Mouse (Mus musculus): ENCODE data around the gene Klk1b8. TPM values are rescaled to one million over a fixed set of nuclear protein-coding genes. Genes with fewer than 3 reads are reported as not detected.
"Not testable (repeated sequence)": the region's sequence is repeated elsewhere in the genome, so short reads cannot be mapped to it uniquely, and the experiment has no call there.

The Klk1b8 gene
- not detected in 2 replicates for polyA plus RNA-seq (2012; rRNA removed)

- DNase-seq (ENCODE audit: low spot score): no peak
Measured at GRCm38 (mm10) chr7:43950364-43950763, at the start of gene Klk1b8. TSS of gene Klk1b8 (plus strand) at chr7:43950664.

DNA sequence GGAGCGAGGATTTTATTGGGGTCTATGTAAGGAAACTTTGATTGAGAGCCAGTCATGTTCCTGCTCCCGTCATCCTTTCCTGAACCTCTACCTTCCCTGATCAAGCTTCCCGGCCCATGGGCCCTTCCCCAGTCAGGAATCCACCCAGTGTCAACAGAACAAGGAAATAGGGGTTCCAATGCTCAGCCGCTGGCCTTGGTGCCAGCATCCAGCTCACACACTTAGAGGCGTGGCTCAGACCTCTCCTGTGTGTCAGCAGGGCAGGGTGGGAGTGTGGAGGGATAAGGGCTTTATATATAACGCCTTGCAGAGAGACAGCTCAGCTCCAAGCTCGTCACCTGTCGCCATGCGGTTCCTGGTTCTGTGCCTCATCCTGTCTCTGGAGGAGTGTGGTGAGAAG lies 35.6 kb upstream of the Klk1b8 start:
- DNase-seq (ENCODE audit: low spot score): no peak

- no peak for DNase-seq (ENCODE audit: low spot score)
Measured at GRCm38 (mm10) chr7:43918426-43918825, 32.0 kb upstream of the Klk1b8 start.

- no peak for DNase-seq (ENCODE audit: low spot score)
Measured at GRCm38 (mm10) chr7:43918871-43919270, 31.6 kb upstream of the Klk1b8 start.

GRCm38 (mm10) chr7:43919559-43920451 lies 30.7 kb upstream of the Klk1b8 start:
- DNase-seq (ENCODE audit: low spot score): peak; percentile 43

GRCm38 (mm10) chr7:43920582-43920981 lies 29.9 kb upstream of the Klk1b8 start:
- DNase-seq (ENCODE audit: low spot score): no peak

- DNase-seq (ENCODE audit: low spot score): no peak
Measured at GRCm38 (mm10) chr7:43921087-43921486, 29.4 kb upstream of the Klk1b8 start.

GRCm38 (mm10) chr7:43921941-43922340 lies 28.5 kb upstream of the Klk1b8 start:
- DNase-seq (ENCODE audit: low spot score): no peak

DNA sequence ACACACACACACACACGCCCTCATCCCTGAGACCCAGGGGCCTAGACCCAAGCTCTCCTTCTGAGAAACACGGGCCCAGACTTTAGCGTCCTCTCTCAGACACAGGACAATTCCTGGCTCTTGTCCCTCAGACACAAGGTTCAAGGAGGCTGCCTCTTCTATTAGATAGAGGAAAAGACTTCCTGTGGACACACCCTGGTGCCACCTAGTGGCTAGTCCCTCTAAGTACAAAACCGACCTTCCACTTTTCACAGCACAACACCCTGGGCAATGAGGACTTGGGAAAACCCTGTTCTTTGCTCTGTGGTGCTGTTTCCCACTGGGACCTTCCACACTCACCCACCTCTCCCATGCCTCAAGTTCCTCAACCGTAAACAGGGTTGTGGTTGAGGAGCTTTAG lies 24.5 kb upstream of the Klk1b8 start:
- DNase-seq (ENCODE audit: low spot score): no peak

DNA sequence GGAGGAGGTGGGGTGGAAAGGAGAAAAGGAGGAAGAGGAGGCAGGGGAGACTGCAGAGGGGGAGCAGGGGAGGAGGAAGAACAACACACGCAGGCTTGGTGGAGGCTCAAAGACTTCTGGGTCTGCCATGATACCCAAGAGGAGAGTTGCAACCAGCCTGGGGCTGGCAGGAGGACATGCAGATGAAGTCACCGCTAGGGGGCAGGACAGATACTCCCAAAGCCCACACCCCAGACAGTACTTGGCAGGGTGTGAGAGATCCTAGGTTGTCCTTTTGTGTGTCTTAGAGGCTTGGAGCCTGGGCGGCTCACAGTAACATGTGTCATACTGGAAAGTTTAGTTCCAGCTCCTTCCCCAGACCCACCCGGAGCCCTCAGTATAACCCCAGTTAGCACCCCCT lies 21.9 kb upstream of the Klk1b8 start:
- DNase-seq (ENCODE audit: low spot score): no peak

DNA sequence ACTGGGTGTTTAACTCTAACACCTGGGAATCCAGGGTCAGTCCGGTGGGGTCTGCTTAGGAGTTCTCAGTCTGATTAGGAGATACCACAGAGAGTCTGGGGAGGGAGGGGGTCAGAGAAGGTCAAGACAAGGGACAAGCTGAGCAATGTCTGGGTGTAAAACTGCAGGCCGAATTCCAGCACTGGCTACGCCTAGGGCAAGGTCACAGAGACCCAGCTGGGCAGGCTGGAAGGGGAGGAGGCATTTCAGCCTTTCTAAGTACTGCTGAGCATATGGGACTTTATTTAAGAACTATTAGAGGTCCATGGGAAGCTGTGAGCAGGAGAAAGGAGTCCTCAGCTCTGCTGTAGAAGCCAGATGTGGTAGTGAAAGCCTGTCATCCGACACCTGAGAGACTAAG lies 18.1 kb upstream of the Klk1b8 start:
- DNase-seq (ENCODE audit: low spot score): no peak

DNA sequence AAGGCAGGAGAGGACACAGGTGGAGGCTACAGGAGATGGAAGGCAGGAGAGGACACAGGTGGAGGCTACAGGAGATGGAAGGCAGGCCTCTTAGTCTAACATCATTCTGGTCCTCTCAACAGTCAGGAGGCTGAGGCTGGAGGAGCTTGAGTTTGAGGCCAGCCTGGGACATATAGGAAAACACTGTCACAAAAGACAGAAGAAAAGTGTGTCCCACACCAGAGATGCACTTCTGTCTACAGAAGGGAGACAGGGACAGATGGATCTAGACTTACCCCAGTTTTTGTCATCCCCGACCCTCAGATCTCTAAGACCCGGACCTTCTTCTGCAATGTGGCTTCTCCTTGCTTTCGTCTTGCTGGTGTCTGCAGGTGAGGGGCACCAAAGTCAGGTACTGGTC lies 17.0 kb upstream of the Klk1b8 start, which contains the start of gene Klk15:
Gene Klk15, plus strand, starts transcription at position 301 of the 400 bp plus-strand sequence.
- DNase-seq (ENCODE audit: low spot score): no peak

DNA sequence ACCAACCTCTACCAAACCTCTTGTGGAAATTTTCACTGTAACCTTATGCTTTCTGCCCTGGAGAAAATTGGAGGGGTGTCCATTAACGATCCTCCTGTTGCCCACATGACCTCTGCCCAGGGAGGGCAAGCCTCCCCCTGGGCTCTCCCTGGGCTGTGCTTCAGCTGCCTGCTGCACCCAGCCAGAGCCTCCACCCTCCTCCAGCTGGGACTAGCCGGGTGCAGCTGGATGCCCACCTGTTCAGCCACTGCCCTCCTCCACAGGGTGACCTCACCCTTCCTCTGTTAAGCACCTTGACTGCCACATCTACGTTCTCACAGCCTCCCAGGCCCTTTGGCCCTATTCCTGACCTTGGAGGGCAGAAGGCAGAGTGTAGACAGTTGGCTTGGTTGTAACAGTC lies 15.7 kb upstream of the Klk1b8 start:
- no peak for DNase-seq (ENCODE audit: low spot score)

DNA sequence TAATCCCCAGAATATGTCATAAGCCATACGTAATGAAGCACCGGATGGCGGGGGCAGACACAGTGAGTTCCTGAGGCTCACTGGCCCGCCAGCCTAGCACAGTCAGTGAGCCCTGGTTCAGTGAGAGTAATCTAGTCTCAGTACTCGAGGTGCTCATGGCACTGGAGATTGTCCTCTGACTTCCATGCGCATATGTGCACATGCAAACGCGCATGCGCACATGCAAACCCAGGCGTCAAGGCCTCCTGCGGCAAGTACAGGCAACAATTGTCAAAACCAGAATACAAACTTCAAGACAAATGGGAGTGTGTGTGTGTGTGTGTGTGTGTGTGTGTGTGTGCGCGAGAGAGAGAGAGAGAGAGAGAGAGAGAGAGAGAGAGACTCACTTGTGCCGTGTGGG lies 13.9 kb upstream of the Klk1b8 start:
- no peak for DNase-seq (ENCODE audit: low spot score)

DNA sequence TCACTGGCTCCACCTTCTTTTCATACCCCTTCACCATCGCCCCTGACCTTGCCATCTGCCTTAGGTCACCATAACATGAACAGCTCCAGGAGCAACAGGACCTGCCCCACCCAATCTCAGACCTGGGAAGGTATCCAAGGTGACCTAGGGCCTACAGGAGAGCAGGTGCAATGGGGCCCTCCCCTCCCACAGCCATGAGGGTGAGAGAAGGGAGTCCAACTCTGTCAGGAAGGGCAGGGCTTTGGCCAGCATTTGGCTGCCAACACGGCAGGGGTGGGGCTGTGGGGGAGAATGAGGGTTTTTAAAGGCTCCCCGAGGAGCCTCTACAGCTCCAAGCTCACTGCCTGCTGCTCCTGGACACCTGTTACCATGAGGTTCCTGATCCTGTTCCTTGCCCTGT lies 8.2 kb upstream of the Klk1b8 start:
- not testable (repeated sequence) for DNase-seq (ENCODE audit: low spot score)

DNA sequence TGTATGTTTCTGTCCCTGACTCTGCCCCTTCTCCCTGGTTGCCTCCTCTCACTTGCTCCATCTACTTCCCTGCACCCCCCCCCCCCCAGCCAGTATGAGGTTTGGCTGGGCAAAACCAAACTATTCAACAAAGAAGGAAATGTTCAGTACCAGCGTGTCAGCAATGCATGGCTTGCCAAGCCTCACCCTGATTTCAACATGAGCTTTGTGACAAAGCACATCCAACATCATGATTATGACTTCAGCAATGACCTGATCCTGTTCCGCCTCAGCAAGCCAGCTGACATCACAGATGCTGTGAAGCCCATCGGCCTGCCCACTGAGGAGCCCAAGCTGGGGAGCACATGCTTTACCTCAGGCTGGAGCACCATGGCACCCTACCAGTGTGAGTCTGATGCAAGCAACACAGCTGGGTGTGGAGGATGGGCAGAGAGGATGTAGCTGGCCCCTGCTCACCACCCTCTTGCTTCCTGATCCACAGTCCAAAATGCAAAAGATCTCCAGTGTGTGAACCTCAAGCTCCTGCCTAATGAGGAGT lies 5.7 kb upstream of the Klk1b8 start:
- no peak for DNase-seq (ENCODE audit: low spot score)

GRCm38 (mm10) chr7:43952703-43953102 lies 2.2 kb downstream of the Klk1b8 start:
- no peak for DNase-seq (ENCODE audit: low spot score)

DNA sequence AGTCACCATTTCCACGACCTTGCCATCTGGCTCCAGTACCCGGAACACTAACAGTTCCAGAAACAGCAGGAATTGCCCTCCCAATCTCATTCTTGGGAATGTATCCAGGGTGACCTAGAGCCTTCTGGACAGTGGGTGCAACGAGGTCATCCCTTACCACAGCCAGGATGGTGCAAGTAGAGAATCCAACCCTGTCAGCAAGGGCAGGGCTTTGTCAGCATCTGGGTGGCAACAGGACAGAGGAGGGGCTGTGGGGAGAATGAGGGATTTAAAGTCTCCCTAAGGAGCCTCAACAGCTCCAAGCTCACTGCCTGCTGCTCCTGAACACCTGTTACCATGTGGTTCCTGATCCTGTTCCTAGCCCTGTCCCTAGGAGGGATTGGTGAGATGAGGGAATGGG lies 16.0 kb downstream of the Klk1b8 start, which contains the start of gene Klk1b1:
Gene Klk1b1, plus strand, starts transcription at position 301 of the 400 bp plus-strand sequence.
- DNase-seq (ENCODE audit: low spot score): no peak

DNA sequence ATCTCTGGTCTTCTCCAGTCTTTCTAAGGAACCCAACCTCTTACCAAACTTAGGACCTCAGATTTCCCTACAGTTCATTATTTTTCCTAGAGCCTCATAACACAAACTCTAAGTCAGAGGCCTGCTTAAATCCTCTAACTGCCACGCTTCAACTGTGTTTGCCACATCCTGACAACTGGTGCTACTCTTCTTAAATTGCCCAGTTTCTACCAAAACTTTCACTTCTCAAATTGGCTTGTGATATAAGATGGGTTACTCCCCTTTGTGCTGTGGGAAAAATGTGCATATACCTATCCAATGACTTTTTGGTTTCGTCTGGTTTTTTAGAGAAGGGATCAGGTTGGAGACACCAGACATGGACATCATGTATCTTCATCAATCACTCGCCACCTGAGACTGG lies 16.6 kb downstream of the Klk1b8 start:
- DNase-seq (ENCODE audit: low spot score): no peak

DNA sequence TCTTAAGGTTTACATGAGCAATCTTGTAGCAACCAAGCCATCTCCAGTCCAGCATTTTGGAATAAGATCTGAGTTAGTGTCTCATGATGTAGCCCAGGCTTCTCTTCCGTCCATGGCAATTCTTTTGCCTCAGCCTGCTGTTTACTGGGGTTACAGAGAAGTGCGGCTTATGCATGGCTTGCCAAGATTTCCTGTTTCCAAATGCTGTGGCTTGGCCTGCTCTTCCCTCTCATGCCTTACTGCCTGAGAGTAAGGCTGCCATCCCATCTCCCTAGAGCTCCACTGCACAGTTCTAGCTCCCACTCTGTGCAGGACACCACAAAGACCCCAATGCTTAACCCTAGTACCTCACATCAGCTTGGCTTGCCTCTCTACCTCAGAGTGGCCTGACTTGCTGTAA lies 17.1 kb downstream of the Klk1b8 start:
- DNase-seq (ENCODE audit: low spot score): no peak

DNA sequence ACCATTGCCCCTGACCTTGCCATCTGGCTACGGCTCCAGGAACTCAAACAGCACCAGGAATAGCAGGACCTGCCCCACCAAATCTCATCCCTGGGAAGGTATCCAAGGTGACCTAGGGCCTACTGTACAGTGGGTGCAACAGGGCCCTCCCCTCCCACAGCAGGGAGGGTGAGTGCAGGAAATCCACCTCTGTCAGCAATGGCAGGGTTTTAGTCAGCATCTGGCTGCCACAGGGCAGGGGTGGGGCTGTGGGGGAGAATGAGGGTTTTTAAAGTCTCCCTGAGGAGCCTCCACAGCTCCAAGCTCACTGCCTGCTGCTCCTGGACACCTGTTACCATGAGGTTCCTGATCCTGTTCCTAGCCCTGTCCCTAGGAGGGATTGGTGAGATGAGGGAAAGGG lies 25.3 kb downstream of the Klk1b8 start, which contains the start of gene Klk1b9:
Gene Klk1b9, plus strand, starts transcription at position 301 of the 400 bp plus-strand sequence.
- not testable (repeated sequence) for DNase-seq (ENCODE audit: low spot score)

- no peak for DNase-seq (ENCODE audit: low spot score)
Measured at GRCm38 (mm10) chr7:43985657-43986056, 35.2 kb downstream of the Klk1b8 start.

- DNase-seq (ENCODE audit: low spot score): not testable (repeated sequence)
Measured at GRCm38 (mm10) chr7:43994821-43995220, 44.4 kb downstream of the Klk1b8 start.
